Mouse (Mus musculus): ENCODE results near the gene Tox3. TPM values are rescaled to one million over a fixed set of nuclear protein-coding genes. Genes with fewer than 3 reads are reported as not detected.

Gene Tox3
- polyA plus RNA-seq, 1 experiment from 2014 or later, result 10.0 TPM

- H3K9ac ChIP-seq, result no peak overlapping the region
- ATAC-seq (ENCODE audit: extremely low read depth, insufficient number of reproducible peaks, low FRiP score, low TSS enrichment), result no peak
Measured at GRCm38 (mm10) chr8:90353499-90353898, 5.4 kb upstream of the Tox3 start.

DNA sequence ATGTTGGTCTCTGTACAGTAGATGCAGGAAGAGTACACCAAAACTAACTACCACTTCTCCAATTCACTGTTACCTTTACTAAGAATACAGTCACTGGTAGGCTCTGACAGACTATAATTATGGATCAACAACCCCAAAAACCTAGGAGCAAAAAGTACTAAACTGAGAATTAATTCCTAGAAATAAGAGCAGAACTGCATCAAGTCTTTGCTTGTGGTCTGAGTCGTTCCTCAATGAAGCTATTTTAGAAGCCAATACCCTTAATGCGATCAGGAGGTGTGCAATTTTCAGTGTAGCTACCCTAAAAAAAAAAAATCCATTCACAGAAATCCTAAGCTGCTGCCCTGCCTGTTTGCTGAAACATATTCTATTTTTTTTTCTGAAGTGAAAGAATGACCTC, 4.8 kb upstream of the Tox3 start:
- Histone ChIP-seq H3K4me2 (no peak overlapping the region), H3K4me1 (peaks cover 21% of the 10 kb centered on the region), H3K36me3 (no peaks in the 10 kb centered on the region), H3K4me3 (no peak overlapping the region), H3K27ac (replicated peaks) (no peak overlapping the region), H3K27me3 (replicated peaks) (no peaks in the 10 kb centered on the region), H3K9me3 (no peaks in the 10 kb centered on the region), H3K9ac (no peak overlapping the region)
- no peak for ATAC-seq (ENCODE audit: extremely low read depth, insufficient number of reproducible peaks, low FRiP score, low TSS enrichment)
- WGBS, result 80% methylated on average over 2 of the region's 2 CpGs

More at GRCm38 (mm10) chr8:90353499-90353898, 5.4 kb upstream of the Tox3 start:
- Histone ChIP-seq H3K4me3 (no peak overlapping the region), H3K36me3 (no peaks in the 10 kb centered on the region), H3K27me3 (replicated peaks) (no peaks in the 10 kb centered on the region), H3K9me3 (no peaks in the 10 kb centered on the region), H3K4me2 (no peak overlapping the region), H3K27ac (replicated peaks) (no peak overlapping the region), H3K4me1 (peaks cover 20% of the 10 kb centered on the region)
- WGBS, result 71% methylated on average over 2 of the region's 2 CpGs

DNA sequence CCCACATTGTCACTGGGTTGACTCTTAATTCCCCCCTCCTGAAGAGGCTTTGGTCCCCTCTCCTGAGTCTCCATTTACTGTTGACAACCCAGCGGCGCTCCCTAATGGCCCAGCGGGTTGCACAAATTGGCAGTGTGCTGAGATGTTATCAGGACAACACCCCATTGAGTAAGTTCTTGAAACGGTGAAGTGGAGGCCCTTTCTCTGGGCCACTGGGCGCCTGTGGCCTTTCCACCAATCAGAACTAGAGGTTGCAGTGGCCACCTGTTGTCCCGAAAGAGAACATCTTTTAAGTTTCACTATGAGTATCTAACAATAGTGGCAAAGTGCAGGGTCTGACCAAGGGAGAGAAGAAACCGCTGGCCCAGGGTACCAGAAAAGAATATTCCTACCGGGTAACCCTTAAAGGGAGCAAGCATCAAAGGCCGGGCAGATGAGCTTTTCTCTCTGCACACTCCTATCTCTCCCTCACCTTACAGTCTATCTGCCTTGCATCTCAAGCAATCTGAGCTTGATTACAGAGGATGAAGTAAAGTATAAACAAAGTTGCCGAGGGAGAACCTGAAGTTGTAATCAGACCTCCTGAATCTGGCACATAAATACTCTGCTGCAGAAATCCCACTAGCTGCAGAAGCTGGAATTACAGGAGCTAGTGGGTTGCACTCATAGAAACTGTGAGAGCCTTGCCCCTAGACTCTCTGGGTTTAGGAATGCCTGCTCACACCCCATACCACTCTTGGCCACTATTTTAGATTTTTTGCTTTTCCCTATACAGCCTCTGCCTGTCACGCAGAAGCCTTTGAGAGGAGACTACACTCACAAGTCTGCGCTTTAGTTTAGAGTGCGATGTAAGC, 1.8 kb upstream of the Tox3 start:
- no peak for ATAC-seq (ENCODE audit: extremely low read depth, insufficient number of reproducible peaks, low FRiP score, low TSS enrichment)
- H3K4me1 ChIP-seq, result peaks cover 36% of the 10 kb centered on the region
- whole genome bisulfite sequencing, result 26% methylated on average over 13 of the region's 13 CpGs
- peak overlapping the region; percentile 20 for H3K4me2 ChIP-seq
- peak overlapping the region; percentile 29; the same call in 1 of the 2 replicates for H3K27ac ChIP-seq (replicated peaks)
- no peaks in the 10 kb centered on the region for H3K9me3 ChIP-seq
- H3K27me3 ChIP-seq (replicated peaks), result peaks cover 3% of the 10 kb centered on the region; the same call in 1 of the 2 replicates
- no peaks in the 10 kb centered on the region for H3K36me3 ChIP-seq
- H3K4me3 ChIP-seq, result no peak overlapping the region
- no peak overlapping the region for H3K9ac ChIP-seq

DNA sequence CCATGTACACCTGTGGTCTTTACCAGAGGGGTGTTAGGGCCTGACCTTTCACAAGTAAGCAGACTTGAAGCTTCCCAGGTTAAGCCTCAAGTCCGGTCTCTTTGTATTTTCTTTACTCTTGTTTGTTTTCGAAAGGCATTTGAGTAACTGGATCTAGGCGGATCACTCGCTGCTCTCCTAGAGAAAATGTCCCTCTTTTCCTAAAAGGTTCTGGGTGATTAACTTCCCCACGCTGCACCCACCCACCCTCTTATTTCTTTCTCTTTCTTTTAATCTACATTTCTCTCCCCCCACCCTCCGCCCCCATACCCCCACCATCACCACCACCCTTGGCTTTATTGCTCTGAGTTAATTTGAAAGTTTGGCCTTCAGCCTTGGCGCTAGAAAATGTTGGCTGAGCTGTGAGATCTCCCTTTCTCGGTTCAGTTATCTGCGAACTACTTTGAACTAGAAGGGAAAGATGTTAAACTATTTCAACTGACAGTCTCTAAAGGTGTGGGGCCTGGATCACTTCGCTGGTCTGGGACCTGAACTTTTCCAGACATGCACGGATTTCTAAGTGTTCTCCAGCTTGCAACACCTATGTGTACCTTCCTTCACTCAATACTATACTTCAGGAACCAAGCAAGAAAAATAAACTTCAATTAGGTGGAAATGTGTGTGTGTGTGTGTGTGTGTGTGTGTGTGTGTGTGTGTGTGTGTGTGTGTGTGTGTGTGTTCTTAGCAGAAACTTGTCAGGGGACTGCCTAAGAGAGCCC, 962 bp upstream of the Tox3 start:
- H3K27me3 ChIP-seq (replicated peaks), result peaks cover 3% of the 10 kb centered on the region; the same call in 1 of the 2 replicates
- no peaks in the 10 kb centered on the region for H3K9me3 ChIP-seq
- no peaks in the 10 kb centered on the region for H3K36me3 ChIP-seq
- peaks cover 35% of the 10 kb centered on the region for H3K4me1 ChIP-seq
- WGBS, result 33% methylated on average over 11 of the region's 11 CpGs
- H3K27ac ChIP-seq (replicated peaks), result peak overlapping the region; percentile 93
- H3K4me2 ChIP-seq, result peak overlapping the region; percentile 72
- H3K9ac ChIP-seq, result peak overlapping the region; percentile 98
- H3K4me3 ChIP-seq, result peak overlapping the region; percentile 85
- ATAC-seq (ENCODE audit: extremely low read depth, insufficient number of reproducible peaks, low FRiP score, low TSS enrichment), result no peak

- Histone ChIP-seq H3K9ac (peak overlapping the region; percentile 98), H3K36me3 (no peaks in the 10 kb centered on the region), H3K27ac (replicated peaks) (peak overlapping the region; percentile 93), H3K9me3 (no peaks in the 10 kb centered on the region), H3K4me2 (peak overlapping the region; percentile 72), H3K4me3 (peak overlapping the region; percentile 85), H3K27me3 (replicated peaks) (peaks cover 3% of the 10 kb centered on the region; the same call in 1 of the 2 replicates), H3K4me1 (peaks cover 34% of the 10 kb centered on the region)
- under 1% methylated on average over 64 of the region's 66 CpGs for WGBS
- 0 out of 2 replicates have a peak, but pooled peaks have one; percentile 38 for ATAC-seq (ENCODE audit: extremely low read depth, insufficient number of reproducible peaks, low FRiP score, low TSS enrichment)
Measured at GRCm38 (mm10) chr8:90347581-90348177, 464 bp downstream of the Tox3 start.

GRCm38 (mm10) chr8:90346880-90347535, 1.1 kb downstream of the Tox3 start:
- Histone ChIP-seq H3K27ac (replicated peaks) (peak overlapping the region; percentile 93), H3K36me3 (no peaks in the 10 kb centered on the region), H3K4me3 (peak overlapping the region; percentile 85), H3K9me3 (no peaks in the 10 kb centered on the region), H3K27me3 (replicated peaks) (peaks cover 3% of the 10 kb centered on the region; the same call in 1 of the 2 replicates), H3K4me2 (peak overlapping the region; percentile 72), H3K9ac (peak overlapping the region; percentile 98), H3K4me1 (peaks cover 34% of the 10 kb centered on the region)
- no peak for ATAC-seq (ENCODE audit: extremely low read depth, insufficient number of reproducible peaks, low FRiP score, low TSS enrichment)
- 4% methylated on average over 20 of the region's 21 CpGs for WGBS

DNA sequence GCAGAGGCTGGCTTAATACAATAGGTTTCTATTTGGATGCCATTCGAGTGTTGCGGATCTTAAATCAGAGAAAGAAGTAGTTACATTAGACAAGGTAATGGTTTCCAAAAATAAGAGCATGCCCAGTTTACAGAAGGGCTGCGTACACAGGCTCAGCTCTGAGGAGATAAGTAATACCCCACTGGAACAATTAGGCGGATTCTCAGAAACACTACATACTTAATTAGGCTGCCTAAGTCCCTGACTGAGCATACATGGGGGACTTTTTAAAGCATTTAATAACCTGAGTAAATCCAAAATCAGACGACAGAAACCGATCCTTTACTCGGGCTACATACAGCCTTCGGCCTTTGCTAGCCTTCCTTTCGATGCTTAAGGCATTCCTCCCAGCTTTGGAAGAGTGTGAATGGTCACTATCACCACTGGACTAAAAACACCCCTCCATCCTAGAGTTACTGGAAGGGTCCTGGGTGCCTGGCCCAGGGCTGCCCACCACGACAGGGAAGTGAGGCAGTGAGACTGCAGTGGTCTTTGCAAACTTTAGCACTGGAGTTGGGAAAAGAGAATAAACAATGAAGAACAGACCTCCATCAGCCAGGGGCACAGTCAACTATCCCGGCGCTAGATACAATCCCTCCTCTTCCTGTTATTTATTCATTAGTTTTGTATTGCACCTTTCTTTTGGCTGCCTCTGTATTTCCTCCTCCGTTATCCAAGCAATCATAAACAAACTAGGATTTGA, 1.8 kb downstream of the Tox3 start:
- peak overlapping the region; percentile 72 for H3K4me2 ChIP-seq
- 43% methylated on average over 13 of the region's 13 CpGs for WGBS
- peak overlapping the region; percentile 93 for H3K27ac ChIP-seq (replicated peaks)
- no peaks in the 10 kb centered on the region for H3K36me3 ChIP-seq
- H3K9me3 ChIP-seq, result no peaks in the 10 kb centered on the region
- peaks cover 34% of the 10 kb centered on the region for H3K4me1 ChIP-seq
- no peak for ATAC-seq (ENCODE audit: extremely low read depth, insufficient number of reproducible peaks, low FRiP score, low TSS enrichment)
- peak overlapping the region; percentile 98 for H3K9ac ChIP-seq
- H3K4me3 ChIP-seq, result peak overlapping the region; percentile 85
- H3K27me3 ChIP-seq (replicated peaks), result peaks cover 3% of the 10 kb centered on the region; the same call in 1 of the 2 replicates

DNA sequence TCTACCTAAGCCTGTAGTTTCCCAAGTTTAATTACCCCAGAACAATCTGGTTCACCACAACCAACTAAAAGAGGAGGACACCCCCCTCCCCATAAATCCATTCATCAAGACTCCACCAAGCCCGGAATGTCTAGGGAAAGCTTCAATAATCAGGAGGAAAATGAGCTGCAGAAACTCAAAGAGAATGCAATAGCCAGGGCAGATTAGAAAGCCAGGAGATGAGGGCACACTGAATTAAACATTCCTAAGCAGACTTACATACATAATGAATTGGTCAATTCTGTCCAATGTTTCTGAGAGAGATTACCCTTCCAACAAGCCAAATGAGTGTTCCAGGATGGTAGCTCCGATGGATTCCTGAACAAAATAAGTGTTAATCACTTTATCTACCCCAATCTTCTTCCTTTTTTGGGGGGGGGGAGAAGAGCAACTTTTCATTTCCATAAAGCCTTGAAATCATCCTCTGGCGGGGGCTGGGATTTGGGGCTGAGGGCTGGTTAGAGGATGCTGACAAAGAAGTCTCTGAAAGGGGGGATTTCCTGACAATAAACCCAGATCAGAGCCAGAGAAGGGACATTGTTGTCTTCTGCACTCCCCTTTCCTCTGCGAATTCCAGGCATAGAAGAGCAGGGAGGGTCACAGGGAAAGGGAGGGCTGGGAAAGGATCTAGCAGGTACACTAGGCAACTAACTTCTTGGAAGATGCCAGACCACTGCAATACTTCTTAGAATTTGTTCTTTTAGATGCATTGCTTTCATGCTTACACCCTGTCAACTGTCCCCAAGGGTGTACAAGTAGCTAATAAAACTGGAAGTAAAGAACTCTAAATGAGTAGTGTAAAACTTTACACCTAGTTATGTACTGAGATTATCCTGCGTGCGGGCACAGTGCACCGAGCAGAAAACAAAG, 17.5 kb downstream of the Tox3 start:
- H3K4me2 ChIP-seq, result no peak overlapping the region
- WGBS, result 74% methylated on average over 7 of the region's 7 CpGs
- peaks cover 31% of the 10 kb centered on the region for H3K36me3 ChIP-seq
- ATAC-seq (ENCODE audit: extremely low read depth, insufficient number of reproducible peaks, low FRiP score, low TSS enrichment), result no peak
- no peak overlapping the region for H3K4me3 ChIP-seq
- no peak overlapping the region for H3K27ac ChIP-seq (replicated peaks)
- H3K4me1 ChIP-seq, result peaks cover 31% of the 10 kb centered on the region
- no peaks in the 10 kb centered on the region for H3K9me3 ChIP-seq
- H3K27me3 ChIP-seq (replicated peaks), result no peaks in the 10 kb centered on the region
- H3K9ac ChIP-seq, result no peak overlapping the region; the same call in 1 of the 2 replicates

- Histone ChIP-seq H3K36me3 (peaks cover 12% of the 10 kb centered on the region; the same call in 1 of the 2 replicates), H3K27ac (replicated peaks) (no peak overlapping the region), H3K9ac (no peak overlapping the region), H3K27me3 (replicated peaks) (no peaks in the 10 kb centered on the region), H3K4me3 (no peak overlapping the region), H3K4me1 (peaks cover 34% of the 10 kb centered on the region), H3K4me2 (no peak overlapping the region), H3K9me3 (no peaks in the 10 kb centered on the region)
- no peak for ATAC-seq (ENCODE audit: extremely low read depth, insufficient number of reproducible peaks, low FRiP score, low TSS enrichment)
- 33% methylated on average over 4 of the region's 4 CpGs for WGBS
Measured at GRCm38 (mm10) chr8:90323824-90324223, 24.3 kb downstream of the Tox3 start.
